Mouse (Mus musculus): ENCODE results near the gene Camk1g.

Camk1g gene

DNA sequence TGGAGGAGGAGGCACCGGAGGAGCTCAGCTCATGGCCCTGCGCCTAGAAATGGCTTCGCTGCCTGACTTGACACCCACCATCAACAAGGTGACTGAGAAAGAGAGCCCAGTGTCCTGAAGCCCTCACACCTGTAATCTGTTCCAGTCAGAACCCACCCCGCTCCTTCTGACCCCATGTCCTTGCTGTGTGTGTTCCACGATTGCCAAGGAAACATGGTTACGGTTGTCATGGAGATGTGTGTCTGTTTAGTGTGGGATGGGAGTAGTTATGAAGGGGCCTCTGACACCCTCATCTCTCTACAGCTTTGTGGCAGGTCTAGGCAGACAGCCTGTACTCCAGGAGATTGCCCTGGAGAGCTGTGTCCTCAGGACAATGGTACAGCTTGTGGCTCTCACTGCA is 35.6 kb downstream of the Camk1g start:
- no peak for DNase-seq (ENCODE audit: low read depth)

DNA sequence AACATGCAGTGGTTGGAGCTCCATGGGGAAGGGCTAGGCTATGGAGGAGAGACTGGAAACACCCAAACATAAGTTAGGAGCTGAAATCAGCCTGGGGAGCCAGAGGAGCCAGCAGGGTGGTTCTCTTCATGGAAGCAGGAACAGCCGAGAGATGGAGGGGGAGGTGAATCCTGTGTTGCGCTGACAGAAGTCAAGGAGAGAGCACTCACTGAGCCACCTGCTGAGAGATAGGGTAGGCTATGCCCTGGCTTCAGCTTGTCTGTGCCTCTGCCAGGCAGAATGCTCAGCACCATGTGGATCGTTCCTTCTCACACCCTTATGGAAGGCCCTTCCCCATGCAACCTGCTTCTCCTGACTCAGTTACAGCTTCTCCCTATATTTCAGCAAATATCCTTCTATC is 36.3 kb downstream of the Camk1g start:
- no peak for DNase-seq (ENCODE audit: low read depth)

DNA sequence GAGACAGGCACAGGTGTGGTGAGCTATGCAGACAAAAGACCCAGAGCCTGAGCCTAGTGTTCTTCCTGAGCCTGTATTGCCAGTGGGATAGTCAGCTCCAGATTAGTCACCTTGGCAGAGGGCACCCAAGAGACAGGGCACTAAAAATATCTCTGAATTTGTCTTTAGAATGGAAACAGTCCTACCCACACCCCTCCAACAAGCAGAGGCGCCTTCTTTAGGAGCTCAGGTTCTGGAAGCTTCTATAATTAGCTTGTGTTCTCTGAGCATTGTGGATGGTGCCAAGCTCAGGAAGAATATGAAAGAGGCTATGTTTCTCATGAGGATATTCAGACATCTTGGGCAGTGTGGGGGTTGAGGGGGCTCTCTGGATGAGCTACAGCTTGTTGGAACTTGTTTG is 37.4 kb downstream of the Camk1g start:
- DNase-seq (ENCODE audit: low read depth), result no peak

DNA sequence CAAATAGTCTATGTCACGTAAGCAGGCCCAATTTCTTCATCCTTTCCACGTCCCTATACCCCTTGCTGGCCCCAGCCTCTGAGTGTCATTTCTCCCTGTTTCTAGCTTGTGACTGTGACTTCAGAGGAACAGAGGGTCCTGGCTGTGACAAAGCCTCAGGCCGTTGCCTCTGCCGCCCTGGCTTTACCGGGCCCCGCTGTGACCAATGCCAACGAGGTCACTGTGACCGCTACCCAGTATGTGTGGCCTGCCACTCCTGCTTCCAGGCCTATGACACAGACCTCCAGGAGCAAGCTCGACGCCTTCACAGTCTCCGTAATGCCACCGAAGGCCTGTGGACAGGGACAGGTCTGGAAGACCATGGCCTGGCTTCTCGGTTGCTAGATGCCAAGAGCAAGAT is 38.1 kb downstream of the Camk1g start:
- no peak for DNase-seq (ENCODE audit: low read depth)

DNA sequence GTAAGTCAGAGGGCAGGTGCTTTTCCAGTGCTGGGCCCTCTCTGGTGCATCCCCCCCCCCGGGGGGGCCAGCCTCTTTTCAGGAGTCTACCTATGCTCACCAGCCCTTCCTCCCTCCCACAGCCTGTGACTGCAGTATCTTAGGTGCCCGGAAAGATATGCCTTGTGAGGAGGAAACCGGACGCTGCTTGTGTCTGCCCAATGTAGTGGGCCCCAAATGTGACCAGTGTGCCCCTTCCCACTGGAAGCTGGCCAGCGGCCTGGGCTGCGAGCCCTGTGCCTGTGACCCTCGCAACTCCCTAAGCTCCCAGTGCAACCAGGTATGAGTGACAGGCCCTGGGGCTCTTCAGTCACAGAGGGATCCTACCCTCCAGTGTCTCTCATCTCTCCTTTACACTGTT is 39.5 kb downstream of the Camk1g start:
- DNase-seq (ENCODE audit: low read depth), result no peak

DNA sequence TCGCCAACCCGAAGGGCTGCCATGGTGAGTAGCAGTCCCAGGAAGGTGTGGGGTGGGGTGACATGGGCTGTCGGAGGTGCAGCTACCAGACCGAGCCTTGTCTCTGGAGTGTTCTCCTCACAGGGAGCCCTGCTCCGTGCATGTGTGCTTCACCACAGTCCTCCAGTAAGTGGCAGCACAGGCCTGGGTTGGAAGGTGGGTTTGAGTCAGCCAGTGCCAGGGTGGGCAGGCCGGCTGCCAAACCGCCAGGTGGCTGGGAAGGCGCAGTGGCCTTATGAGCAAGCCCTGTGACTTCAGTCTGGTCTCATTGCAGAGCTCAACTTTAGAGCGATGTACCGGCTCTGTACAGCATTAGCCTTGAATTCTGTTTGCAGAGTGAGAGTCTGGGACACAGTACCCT is 39.9 kb downstream of the Camk1g start:
- peak; percentile 82 for DNase-seq (ENCODE audit: low read depth)

DNA sequence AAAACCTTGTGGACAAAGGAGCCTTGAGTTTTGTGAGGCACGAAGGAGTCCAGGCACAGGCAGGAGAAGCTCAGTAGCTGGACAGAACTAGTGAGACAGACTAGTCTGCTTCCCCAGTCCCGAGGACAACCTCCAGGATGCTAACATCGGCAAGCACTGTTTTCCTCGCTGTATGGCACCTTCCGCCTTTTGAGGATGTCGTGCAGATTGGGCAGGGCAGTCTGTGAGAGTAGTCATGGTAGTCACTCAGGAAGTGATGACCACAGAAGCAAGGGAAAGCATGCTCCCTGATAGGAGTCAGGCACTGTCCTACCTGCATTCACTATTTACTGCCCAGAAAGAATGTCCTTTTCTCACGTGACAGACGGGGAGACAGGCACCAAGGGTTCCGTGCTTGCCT is 40.5 kb downstream of the Camk1g start:
- peak; percentile 67 for DNase-seq (ENCODE audit: low read depth)

DNA sequence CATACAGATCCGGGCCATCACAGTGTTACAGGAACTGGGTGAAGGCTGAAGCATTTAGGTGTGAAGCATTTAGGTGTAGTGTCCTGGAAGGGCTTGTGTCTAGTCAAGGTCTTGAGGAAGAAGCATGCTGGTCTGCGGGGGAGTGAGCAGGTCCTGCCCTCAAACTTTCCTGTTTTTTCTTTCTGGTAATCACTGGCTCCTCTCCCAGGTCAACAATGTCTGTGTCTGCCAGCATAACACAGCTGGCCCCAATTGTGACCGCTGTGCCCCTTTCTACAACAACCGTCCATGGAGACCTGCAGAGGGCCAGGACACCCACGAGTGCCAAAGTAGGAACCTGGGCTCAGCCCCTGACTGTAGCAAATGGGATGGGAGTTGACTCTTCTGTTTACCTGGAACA is 42.4 kb downstream of the Camk1g start:
- no peak for DNase-seq (ENCODE audit: low read depth)

DNA sequence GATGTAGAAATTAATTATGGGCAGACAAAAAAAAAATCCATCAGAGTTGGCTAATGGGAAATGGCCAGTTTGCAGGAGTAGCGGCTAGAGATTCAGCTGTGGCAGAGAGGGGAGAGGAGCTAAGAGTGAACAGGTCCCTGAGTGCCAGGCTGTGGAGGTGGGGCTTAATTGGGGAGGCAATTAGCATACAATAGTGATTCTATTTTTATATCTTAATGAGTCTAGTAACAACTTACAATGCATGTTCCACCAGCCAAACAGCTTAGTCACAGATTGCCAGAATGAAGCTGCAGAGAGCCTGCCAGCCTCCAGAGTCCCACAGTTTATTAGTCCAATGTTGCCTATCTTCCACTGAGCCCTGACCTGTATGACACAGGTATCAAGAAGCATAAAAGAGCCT is 42.9 kb downstream of the Camk1g start:
- no peak for DNase-seq (ENCODE audit: low read depth)

DNA sequence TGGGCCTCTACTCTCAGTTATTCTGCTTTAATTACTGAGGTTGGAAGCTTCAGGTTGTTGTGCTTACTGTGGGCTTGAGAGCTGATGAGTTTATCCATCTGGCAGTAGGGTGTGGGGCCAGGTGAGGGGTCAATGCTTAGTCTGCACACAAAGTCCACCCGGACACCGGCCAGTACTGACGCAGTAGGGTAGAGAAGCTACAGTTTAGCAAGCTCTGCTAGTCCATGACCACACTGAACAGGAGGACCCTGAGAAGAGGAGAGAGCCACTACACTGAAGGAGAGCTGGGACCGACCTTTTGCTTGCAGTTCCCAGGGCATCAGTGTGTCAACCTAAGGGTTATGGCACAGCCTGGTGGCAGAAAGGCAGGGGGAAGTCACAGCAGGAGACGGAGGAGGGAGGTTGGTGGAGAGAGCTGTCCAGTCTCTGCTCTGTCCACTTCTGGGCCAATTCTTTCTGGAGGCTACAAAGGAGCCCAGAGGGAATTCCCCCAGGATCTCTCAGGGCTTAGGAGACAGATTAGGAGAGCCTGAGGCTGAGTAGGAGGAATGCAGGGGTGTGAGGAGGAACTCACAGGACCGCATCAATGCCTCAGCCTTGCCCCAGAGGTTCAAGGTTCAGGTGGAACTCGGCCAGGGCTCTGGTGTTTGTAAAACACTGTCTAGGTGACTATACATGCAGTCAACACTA is 43.5 kb downstream of the Camk1g start:
- no peak for DNase-seq (ENCODE audit: low read depth)

DNA sequence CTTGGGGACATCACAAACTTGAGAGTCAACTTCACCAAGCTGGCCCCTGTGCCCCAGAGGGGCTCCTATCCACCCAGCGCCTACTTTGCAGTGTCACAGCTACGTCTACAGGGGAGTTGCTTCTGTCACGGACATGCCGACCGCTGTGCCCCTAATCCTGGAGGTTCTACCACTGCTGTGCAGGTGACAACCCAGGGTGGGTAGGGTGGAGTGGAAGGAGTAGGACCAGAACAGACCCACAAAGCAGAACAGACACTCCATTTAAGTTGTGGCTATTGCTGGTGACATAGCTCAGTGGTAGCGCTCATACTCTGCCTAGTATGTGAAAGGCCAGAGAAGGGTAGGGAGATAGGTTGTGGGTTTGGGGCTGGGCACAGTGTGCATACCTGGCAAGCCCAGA is 44.2 kb downstream of the Camk1g start:
- DNase-seq (ENCODE audit: low read depth), result no peak

DNA sequence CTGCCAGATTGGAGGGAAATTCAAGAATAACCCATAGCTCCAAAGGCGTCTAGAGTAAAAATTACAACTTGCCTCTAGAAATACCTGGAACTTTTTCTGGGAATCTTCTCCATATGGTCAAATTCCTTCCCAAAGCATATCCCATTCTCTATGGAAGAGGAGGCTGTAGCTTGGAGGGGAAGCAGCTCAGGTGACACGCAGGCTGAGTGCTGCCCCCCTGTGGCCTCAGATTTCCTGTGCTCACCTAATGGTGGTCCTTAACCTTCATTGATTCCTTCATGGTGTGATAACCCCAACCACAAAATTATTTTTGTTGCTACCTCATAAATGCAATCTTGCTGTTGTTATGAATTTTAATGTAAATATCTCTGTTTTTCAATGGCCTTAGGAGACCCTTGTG is 45.9 kb downstream of the Camk1g start:
- peak; percentile 62 for DNase-seq (ENCODE audit: low read depth)

DNA sequence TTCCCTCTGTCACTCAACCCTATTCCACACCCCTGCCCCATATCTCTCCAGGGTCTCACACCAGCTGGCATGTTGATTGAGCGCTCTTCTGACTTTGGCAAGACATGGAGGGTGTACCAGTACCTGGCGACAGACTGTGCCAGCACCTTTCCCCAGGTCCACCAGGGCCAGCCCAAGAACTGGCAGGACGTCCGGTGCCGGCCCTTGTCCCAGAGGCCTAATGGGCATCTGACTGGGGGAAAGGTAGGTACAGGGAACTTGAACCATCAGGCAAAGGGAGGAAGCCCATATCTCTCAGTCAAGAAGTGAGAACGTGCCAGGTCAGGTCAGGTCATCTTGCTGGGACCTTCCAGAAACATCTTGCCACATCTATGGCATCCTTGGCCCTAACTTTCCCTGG is 46.4 kb downstream of the Camk1g start:
- DNase-seq (ENCODE audit: low read depth), result no peak

DNA sequence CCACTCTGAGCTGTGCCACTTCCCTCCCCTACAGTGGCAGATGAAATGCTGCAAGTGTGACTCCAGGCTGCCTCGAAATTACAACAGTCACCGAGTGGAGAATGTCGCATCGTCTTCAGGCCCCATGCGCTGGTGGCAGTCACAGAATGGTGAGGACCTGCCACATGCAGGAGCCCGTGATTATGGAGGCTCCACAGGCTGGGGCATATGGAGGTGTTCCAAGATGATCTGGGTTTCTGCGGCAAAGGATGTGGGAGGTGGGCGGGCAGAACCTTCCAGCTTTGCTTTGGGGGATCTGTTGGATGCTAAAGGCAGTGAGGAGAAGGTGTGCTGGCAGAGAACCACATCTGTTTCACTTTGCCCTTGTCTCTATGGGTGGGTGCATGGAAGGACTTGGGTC is 49.7 kb downstream of the Camk1g start:
- DNase-seq (ENCODE audit: low read depth), result no peak

DNA sequence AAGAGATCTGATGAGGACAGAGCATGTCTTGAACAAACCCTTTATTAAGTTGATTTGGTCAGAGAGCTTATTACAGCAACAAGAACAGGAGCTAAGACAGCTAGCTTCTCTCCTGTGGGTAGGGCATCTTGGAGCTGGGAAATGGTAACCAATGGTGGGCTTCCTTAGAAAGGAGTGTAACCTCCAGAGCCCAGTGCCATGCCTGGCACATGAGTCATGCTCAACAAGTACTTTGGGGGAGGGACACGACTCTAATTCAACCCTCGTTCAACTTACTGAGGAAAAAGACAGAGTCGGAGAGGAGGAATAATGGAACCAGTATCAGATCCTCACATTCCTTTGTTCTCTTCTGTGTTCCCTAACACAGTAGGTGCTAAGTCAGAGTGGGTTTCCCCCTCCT is 50.4 kb downstream of the Camk1g start:
- DNase-seq (ENCODE audit: low read depth), result no peak

DNA sequence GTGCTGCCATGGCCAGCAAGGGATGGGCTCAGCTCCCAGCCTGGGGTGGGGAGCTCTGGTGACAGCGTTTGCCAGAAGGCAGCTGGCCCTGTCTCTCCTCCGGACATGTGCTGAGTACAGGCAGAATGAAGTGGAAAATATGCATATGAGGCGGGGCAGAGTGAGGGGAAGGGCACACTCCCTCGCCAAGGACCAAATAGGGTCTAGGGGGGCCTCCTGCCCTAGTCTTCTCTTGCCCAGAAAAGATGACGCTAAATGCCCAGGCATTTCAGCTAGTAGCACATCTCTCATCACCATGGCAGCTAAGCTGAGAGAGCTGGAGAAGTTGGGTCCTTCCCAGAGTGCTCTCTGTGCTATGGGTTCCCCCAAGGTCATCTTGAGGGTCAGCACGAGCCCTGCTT is 52.9 kb downstream of the Camk1g start:
- no peak for DNase-seq (ENCODE audit: low read depth)

DNA sequence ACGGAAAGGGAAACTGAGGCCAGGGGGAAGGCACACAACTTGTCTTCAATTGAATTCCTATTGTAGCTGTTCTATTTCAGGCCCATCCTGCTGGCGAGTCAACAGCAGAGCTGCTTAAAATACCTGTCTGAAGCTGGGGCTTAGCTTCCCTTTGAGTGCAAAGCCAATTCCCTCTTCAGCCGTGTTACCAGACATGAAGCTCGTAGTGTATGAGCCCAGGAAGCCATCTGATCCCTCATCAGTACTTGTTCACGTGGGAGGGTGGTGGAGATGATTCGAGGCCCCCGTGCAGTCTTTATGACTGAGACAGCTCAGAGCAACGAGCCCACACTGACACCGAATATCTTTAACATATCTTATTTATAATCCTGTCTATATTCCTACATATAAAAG is 53.7 kb downstream of the Camk1g start:
- no peak for DNase-seq (ENCODE audit: low read depth)

DNA sequence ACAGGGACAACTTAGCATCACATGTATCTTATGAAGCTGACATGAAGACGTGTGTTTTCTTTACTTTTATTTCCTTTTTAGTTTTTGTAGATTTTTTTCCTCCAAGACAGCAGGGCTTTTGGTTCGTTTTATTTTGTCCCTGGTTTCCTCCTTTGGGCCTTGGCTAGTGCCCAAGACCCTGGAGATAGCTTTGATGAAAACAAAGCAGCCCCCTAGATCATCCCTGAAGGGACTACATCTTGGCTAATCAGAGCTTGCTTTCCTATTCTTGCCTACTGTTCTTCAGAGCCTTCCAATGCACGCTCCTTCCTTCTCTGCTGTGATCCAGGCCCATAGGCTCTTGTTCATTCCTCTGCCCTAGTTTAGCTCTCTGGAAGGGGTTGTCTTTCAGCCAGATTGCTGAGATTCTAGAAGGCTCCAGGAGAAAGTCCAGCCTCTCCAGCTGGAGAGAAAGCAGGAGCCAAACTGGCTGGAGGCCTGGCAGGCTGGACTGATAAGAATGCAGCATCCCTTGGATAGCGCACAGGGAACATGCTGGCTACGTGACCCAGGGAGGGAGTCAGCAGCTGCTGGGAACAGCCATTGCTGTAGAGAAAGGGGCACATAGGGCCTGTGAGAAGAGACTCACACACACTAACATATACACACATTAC is 54.3 kb downstream of the Camk1g start:
- DNase-seq (ENCODE audit: low read depth), result no peak

DNA sequence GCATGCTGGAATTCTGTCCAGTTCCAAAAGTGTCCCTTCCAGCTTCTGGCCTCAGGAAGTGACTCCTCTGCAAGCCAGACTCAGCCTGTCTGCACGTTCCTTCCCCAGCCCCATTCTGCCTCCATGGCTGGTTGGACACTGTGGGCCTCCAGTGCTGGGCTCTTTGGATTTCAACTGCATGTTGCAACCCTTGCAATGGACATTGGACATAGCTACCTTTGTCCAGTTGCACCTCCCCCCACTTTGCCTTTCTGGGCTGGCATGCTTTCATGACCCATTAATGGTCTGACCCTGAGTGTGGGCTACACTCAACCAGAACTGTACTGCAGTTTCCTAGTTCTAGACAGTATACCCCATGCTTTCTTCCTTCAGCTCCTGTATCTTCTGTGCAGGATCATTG is 58.5 kb downstream of the Camk1g start:
- no peak for DNase-seq (ENCODE audit: low read depth)

DNA sequence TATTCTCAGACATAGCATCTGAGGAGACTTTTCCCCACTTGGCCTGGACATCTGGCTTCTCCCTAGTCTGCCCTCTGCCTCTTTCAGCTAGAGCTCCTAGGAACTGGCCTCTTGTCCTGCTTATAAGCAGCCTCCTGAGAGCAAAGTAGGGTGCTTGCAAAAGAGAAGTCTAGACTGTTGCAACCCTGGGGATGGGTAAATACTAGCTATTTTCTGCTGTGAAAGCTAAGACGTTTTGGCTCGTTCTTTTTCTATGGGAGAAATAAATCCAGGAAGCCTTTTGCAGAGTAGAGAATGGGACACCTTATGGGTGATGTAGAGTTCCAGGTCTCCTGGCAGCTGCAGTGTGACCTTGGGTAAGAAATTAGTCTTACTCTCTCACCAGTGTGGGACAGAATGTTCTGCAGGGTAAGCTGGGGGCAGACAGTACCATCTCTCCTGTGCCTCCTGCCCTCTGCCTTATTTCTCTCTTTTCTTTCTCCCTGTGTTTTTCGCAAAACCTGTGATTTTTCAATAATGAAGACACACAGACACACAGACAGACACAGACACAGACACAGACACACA is 59.5 kb downstream of the Camk1g start:
- DNase-seq (ENCODE audit: low read depth), result no peak

DNA sequence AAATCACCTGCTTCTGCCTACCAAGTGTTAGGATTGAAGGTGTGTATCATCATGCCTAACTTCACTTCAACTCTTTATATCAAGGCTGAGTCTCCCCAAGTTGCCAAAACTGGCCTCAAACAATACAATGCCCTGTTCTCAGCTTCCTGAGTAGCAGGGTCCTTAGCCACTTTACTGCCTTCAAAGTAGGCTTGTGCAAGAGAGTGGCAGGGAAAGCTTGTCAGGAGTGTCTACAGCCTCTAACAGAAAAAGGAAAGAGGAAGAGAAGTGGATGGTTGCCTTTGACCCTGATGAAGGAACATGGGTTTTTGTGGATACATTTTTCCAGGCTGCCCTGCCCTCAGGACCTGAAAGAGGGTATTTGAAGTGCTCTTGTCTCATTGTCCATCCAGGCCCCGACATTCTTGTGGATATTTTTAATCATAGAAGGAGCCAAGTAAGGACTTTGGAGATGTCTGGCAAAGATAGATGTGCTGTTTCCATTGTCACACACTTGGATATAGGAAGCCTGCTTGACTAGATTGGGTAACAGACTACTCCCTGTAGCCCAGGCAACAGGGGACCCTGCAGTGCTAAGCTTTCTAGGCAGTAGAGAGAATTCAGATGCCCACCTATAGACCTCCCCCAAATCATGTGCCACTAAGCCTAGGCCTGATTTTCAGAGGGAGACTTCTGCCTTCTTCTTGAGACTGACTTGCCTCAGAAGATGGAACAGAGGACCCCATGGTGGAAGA is 60.1 kb downstream of the Camk1g start:
- no peak for DNase-seq (ENCODE audit: low read depth)

DNA sequence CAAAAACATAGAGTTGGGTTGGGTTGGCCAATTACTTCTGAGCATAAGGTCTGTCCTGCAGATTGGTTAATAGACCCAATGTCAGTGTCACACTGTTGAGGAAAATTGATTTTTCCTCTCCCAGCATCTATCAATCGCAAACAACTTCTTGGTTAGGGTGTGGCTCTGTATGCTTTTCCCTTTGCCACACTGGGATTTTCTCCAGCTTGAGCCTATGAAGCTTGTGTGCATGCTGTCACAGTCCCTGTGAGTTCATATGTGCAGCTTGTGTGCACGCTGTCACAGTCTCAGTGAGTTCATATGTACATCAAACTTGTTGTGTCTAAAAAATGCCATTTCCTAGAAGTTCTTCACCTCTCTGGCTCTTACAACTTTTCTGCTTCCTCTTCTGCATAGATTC is 63.3 kb downstream of the Camk1g start:
- DNase-seq (ENCODE audit: low read depth), result no peak

DNA sequence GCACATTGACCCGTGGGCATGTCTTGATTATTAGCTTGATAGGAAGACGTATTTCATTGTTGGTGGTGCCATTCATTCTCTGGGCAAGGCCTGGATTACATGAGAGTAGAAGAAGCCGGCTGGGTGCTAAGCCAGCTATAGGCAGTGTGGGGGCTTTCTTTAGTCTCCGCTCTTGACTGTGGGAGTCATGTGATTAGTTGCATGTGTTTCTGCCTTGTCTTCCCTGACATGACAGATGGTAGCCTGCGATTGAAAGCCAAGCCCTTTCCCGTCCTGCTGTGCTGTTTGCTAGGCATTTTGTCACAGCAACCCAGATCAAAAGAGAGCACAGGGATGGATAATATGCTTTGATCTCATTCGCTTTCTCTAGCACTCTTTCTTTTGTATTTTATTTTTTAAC is 64.7 kb downstream of the Camk1g start:
- no peak for DNase-seq (ENCODE audit: low read depth)

Measured in induced T-regulatory cell, adult 2 months (primary cell).